In genomic region chr19:31755929-31756792, GRCm38 (mm10) we compare ENCODE assay signal across 8 mouse cellular contexts. TPM values are rescaled to one million over a fixed set of nuclear protein-coding genes. Genes with fewer than 3 reads are reported as not detected.
DNase-seq lines count a peak whose midpoint lies in the region; ATAC-seq and TF ChIP-seq lines count a peak whose summit lies in the region.

No protein-coding gene starts in this region.

- H3K4me2 ChIP-seq in limb, embryonic 13.5 days (replicated peaks): no peak overlapping the region
- peak overlapping the region; percentile 21; the same call in 1 of the 2 replicates for H3K4me2 ChIP-seq in midbrain, embryonic 16.5 days (ENCODE audit: low read length)

- H3K36me3 ChIP-seq in MEL (ENCODE audit: control insufficient read depth in 1 of 2, insufficient read depth in 2 of 2, low read length in 2 of 2): no peaks in the 10 kb centered on the region
- H3K36me3 ChIP-seq in limb, embryonic 13.5 days: no peaks in the 10 kb centered on the region
- no peaks in the 10 kb centered on the region for H3K36me3 ChIP-seq in midbrain, embryonic 16.5 days (ENCODE audit: control insufficient read depth, insufficient read depth, low read length)

- peak; percentile 9 for DNase-seq in 3134 (ENCODE audit: extremely low read depth, insufficient read length, low spot score)
- DNase-seq in MEL (ENCODE audit: low read depth, low spot score): peak; percentile 74
- peak; percentile 88 for DNase-seq in embryo, embryonic 10.5 days (ENCODE audit: low spot score)
- peak; percentile 70 for DNase-seq in heart, adult 8-10 months (ENCODE audit: low spot score)
- peak; percentile 70 for DNase-seq in kidney, adult 9 months
- peak; percentile 58 for DNase-seq in yolk sac, embryonic 10.5 days (ENCODE audit: low spot score)

- no peaks in the 10 kb centered on the region; a peak in 2 of 4 replicates for H3K27me3 ChIP-seq in MEL (ENCODE audit: control insufficient read depth in 1 of 2, insufficient read depth in 2 of 2, low read length in 2 of 2)
- H3K27me3 ChIP-seq in limb, embryonic 13.5 days: peaks cover 62% of the 10 kb centered on the region
- H3K27me3 ChIP-seq in midbrain, embryonic 16.5 days (ENCODE audit: control insufficient read depth, insufficient read depth, low read depth, low read length): peaks cover 8% of the 10 kb centered on the region

- no peak overlapping the region for H3K27ac ChIP-seq in MEL (ENCODE audit: control insufficient read depth, low read depth, low read length)
- no peak overlapping the region for H3K27ac ChIP-seq in limb, embryonic 13.5 days
- no peak overlapping the region for H3K27ac ChIP-seq in midbrain, embryonic 16.5 days (ENCODE audit: low read length)

- TF ChIP-seq EP300 in MEL (IDR thresholded peaks at IDR 0.05; ENCODE audit: low read depth in 1 of 2, low read length in 2 of 2): no peak

- peak in 2 of 3 experiments; percentile 68 to 77; a peak in 4 of 6 replicates for TF ChIP-seq CTCF in MEL (IDR thresholded peaks at IDR 0.05 in 2 of 3, conservative IDR thresholded peaks at IDR 0.05 in 1 of 3; ENCODE audit: control insufficient read depth in 1 of 3, insufficient read depth in 1 of 3, low read depth in 2 of 3, low read length in 3 of 3, poor library complexity in 1 of 3, severe bottlenecking in 1 of 3)

- no peak for TF ChIP-seq POLR2A in MEL (IDR thresholded peaks at IDR 0.05; ENCODE audit: control insufficient read depth in 1 of 2, insufficient read depth in 1 of 2, low read depth in 1 of 2, low read length in 2 of 2, poor library complexity in 1 of 2)

- TF ChIP-seq RAD21 in MEL (IDR thresholded peaks at IDR 0.05; ENCODE audit: low read depth, low read length): peak; percentile 76

- peak overlapping the region; percentile 14 to 49; a peak in 2 of 4 replicates for H3K4me3 ChIP-seq in MEL (ENCODE audit: control insufficient read depth in 1 of 2, insufficient read depth in 1 of 2, low read depth in 2 of 2, low read length in 2 of 2)
- no peak overlapping the region for H3K4me3 ChIP-seq in limb, embryonic 13.5 days
- H3K4me3 ChIP-seq in midbrain, embryonic 16.5 days (ENCODE audit: low read depth, low read length): no peak overlapping the region

- peak; percentile 15; the same call in 1 of the 2 replicates for ATAC-seq in limb, embryonic 13.5 days (ENCODE audit: low FRiP score, low read depth)
- peak; percentile 56; the same call in 1 of the 2 replicates for ATAC-seq in midbrain, embryonic 16.5 days

- no peaks in the 10 kb centered on the region for H3K9me3 ChIP-seq in MEL (replicated peaks; ENCODE audit: insufficient read depth, low read length)
- H3K9me3 ChIP-seq in limb, embryonic 13.5 days: no peaks in the 10 kb centered on the region
- H3K9me3 ChIP-seq in midbrain, embryonic 16.5 days (replicated peaks; ENCODE audit: control insufficient read depth, low read length, poor library complexity, severe bottlenecking): no peaks in the 10 kb centered on the region

- H3K9ac ChIP-seq in MEL (ENCODE audit: control insufficient read depth, low read depth, low read length, poor library complexity, severe bottlenecking): no peak overlapping the region; the same call in 1 of the 2 replicates
- H3K9ac ChIP-seq in limb, embryonic 13.5 days: no peak overlapping the region
- no peak overlapping the region for H3K9ac ChIP-seq in midbrain, embryonic 16.5 days (ENCODE audit: low read depth, low read length)

- H3K4me1 ChIP-seq in MEL (ENCODE audit: control insufficient read depth in 1 of 2, insufficient read depth in 2 of 2, low read length in 2 of 2): no peaks in the 10 kb centered on the region
- peaks cover 3% of the 10 kb centered on the region for H3K4me1 ChIP-seq in limb, embryonic 13.5 days
- peaks cover 4% of the 10 kb centered on the region; the same call in 1 of the 2 replicates for H3K4me1 ChIP-seq in midbrain, embryonic 16.5 days (ENCODE audit: control insufficient read depth, insufficient read depth, low read length)

- no peaks in the 10 kb centered on the region for H3K79me2 ChIP-seq in MEL (ENCODE audit: control insufficient read depth, insufficient read depth, low read length, poor library complexity)

- WGBS in limb, embryonic 13.5 days: 41% methylated on average over 11 of the region's 11 CpGs
- WGBS in midbrain, embryonic 16.5 days: 32% methylated on average over 11 of the region's 11 CpGs

TF ChIP-seq in MEL, 35 proteins besides CTCF, POLR2A, EP300 and RAD21:
- TF ChIP-seq GABPA (IDR thresholded peaks at IDR 0.05; ENCODE audit: low read depth, low read length) (no peak), ZC3H11A (IDR thresholded peaks at IDR 0.05; ENCODE audit: low read depth, low read length) (peak; percentile 53), HCFC1 (IDR thresholded peaks at IDR 0.05; ENCODE audit: low read depth, low read length) (no peak), SMC3 (IDR thresholded peaks at IDR 0.05; ENCODE audit: low read depth, low read length) (peak; percentile 68), MXI1 (IDR thresholded peaks at IDR 0.05; ENCODE audit: low read depth, low read length) (no peak), GATA1 (IDR thresholded peaks at IDR 0.05; ENCODE audit: low read depth, low read length) (0 out of 2 replicates have a peak, but pooled peaks have one; percentile 6), MAZ (IDR thresholded peaks at IDR 0.05; ENCODE audit: low read depth, low read length) (no peak)
TF ChIP-seq in MEL: peak in this region for 3.

RNA-seq across cellular contexts. Expression of gene Prkg1, which starts 8.7 kb away (rescaled TPM):
- total RNA-seq in MEL (2012; rRNA removed): not detected in 2 replicates
- polyA plus RNA-seq in MEL (2012; ENCODE audit: insufficient read depth in 1 of 2, insufficient read length in 2 of 2, low read depth in 1 of 2, low replicate concordance in 2 of 2, missing spikeins in 1 of 2): not detected
- total RNA-seq in heart, adult 8-10 months (2022): 10 to 100 TPM; 10.6 to 16.1 (median 12.2) TPM
- polyA plus RNA-seq in limb, embryonic 13.5 days (2015; fragmentation: Nextera tagmentation; extraction: Ambion mirVana): 7.7 and 8.4 TPM in 2 replicates
- 4.9 and 5.3 TPM in 2 replicates for polyA plus RNA-seq in midbrain, embryonic 16.5 days (2015; fragmentation: Nextera tagmentation; extraction: Ambion mirVana)

Comparison
In these comparisons a context has a peak if more than half of its experiments do, and no peak if none do; other contexts are left out.
1. DNase-seq: peak in every context shown above with its lines; median percentile 88 in embryo, embryonic 10.5 days; 74 in MEL; 70 in heart, adult 8-10 months; 70 in kidney, adult 9 months; 58 in yolk sac, embryonic 10.5 days; 9 in 3134.
2. H3K4me3 ChIP-seq: peak in MEL (2 of 2); none in limb, embryonic 13.5 days (single experiment) and midbrain, embryonic 16.5 days (single experiment).